Mouse (Mus musculus): Measurements from ENCODE around the gene Rapgef1. TPM values are rescaled to one million over a fixed set of nuclear protein-coding genes. Genes with fewer than 3 reads are reported as not detected.

The Rapgef1 gene
- polyA plus RNA-seq, 1 experiment from 2014 or later, result 17.8 TPM

GRCm38 (mm10) chr2:29679710-29680584, 60.4 kb downstream of the Rapgef1 start:
- Histone ChIP-seq H3K9me3 (replicated peaks) (no peaks in the 10 kb centered on the region), H3K4me3 (no peak overlapping the region), H3K4me2 (no peak overlapping the region), H3K27ac (no peak overlapping the region), H3K9ac (no peak overlapping the region), H3K27me3 (no peaks in the 10 kb centered on the region), H3K36me3 (ENCODE audit: poor library complexity, severe bottlenecking) (peaks cover 7% of the 10 kb centered on the region; the same call in 1 of the 2 replicates), H3K4me1 (0 out of 2 replicates have a peak, but pooled peaks cover 3% of the 10 kb centered on the region)
- ATAC-seq, result no peak
- 92% methylated on average over 6 of the region's 6 CpGs for WGBS

DNA sequence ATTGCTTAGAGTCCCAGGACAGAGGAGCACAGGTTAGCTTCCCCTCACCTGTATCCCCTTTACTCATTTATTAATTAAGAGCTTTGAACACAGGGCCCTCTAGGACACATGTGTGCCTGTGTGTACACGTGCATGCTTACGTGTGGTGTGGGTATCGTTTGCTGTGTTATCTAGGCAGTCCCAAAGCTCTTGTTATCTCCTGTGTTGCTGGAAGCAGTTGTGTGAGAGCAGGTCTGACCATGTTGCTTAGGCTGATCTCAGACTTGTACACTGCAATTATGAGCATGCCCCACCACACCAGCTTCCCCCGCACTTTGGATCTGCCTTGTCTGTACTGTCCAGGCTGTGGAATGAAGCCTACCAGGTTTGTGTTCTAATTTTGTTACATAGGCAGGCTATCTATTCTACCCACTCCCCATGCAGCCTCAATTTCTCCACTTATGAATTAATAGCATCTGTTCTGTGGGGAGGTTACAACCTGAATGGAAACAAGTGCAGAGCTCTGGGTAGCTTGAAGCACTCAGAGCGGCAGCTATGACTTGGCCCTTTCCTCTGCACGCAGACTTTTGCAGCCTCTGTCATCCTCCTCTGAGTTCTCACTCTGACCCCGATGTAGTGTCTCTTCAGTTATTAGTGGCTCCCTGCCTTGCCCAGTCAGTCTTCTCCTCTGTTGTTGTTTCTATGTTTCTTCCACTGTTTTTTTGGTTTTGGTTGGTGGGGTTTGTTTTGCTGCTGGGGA, 63.9 kb downstream of the Rapgef1 start:
- Histone ChIP-seq H3K9ac (no peak overlapping the region), H3K9me3 (replicated peaks) (no peaks in the 10 kb centered on the region), H3K36me3 (ENCODE audit: poor library complexity, severe bottlenecking) (peaks cover 17% of the 10 kb centered on the region), H3K4me1 (no peaks in the 10 kb centered on the region), H3K27me3 (no peaks in the 10 kb centered on the region), H3K4me3 (no peak overlapping the region), H3K27ac (no peak overlapping the region), H3K4me2 (no peak overlapping the region)
- ATAC-seq, result no peak
- 91% methylated on average over 7 of the region's 7 CpGs for WGBS

DNA sequence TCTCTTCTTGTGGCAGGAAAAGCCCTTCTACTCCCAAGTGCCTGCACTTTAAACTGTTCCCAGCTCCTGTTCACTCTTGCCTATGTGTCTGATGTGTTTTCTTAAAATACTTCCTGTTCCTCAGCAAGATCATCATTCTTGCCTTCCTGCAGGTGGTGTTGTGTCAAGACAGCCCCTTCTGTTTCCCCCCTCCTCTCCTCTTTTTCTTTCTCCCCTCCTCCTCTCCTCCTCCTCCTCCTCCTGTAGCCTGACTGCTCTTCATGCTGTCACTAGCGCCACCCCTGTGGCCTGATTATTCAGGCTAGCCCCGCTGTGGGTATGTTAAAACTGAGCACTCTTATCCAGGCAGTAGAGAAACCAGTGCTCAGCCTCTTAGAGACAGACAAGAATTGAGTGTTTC, 65.0 kb downstream of the Rapgef1 start:
- ATAC-seq, result no peak

DNA sequence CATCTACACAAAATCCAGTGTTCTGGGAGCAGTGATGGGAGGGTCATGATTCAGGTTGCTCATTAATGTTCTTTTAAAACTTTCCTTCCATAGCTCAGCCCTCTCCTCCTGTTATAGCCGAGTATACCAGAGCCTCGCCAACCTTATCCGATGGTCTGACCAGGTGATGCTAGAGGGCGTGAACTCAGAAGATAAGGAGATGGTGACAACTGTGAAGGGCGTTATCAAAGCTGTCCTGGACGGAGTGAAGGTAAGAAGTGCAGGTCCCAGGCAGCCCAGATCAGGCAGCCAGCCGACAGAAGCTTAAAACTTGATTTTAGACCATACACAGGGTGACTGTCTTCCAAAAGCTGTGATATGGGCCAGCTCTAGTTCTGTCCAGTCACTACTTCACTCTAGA, 69.5 kb downstream of the Rapgef1 start:
- Histone ChIP-seq H3K27me3 (no peaks in the 10 kb centered on the region), H3K36me3 (ENCODE audit: poor library complexity, severe bottlenecking) (peaks cover 61% of the 10 kb centered on the region), H3K9ac (no peak overlapping the region), H3K4me3 (no peak overlapping the region), H3K4me2 (no peak overlapping the region), H3K4me1 (no peaks in the 10 kb centered on the region), H3K9me3 (replicated peaks) (no peaks in the 10 kb centered on the region), H3K27ac (no peak overlapping the region)
- WGBS, result 95% methylated on average over 7 of the region's 7 CpGs
- no peak for ATAC-seq

More for the DNA sequence above, 65.0 kb downstream of the Rapgef1 start:
- Histone ChIP-seq H3K27me3 (no peaks in the 10 kb centered on the region), H3K27ac (no peak overlapping the region), H3K9me3 (replicated peaks) (no peaks in the 10 kb centered on the region), H3K4me2 (no peak overlapping the region), H3K4me3 (no peak overlapping the region), H3K36me3 (ENCODE audit: poor library complexity, severe bottlenecking) (peaks cover 21% of the 10 kb centered on the region), H3K4me1 (no peaks in the 10 kb centered on the region), H3K9ac (no peak overlapping the region)
- WGBS, result 33% methylated on average over 2 of the region's 2 CpGs

DNA sequence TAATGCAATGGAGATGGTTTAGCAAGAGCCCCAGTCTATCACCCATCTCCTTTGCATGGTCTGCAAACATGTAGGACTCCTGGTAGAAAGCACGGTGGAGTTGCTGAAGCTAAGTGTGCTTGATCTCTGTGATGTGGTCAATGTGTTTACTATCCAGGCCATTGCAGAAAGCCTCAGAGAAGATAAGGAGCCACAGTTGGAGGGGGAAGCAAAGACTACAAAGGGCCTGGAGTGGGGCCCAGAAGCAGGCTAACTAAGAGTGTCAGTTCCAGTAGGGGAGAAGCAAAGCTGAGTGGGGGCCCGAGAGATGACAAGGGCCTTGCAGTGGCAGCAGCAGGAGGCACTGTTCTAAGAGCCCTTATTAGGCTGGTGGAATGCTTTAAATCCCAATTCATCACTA, 70.0 kb downstream of the Rapgef1 start:
- Histone ChIP-seq H3K9me3 (replicated peaks) (no peaks in the 10 kb centered on the region), H3K4me2 (no peak overlapping the region), H3K27me3 (no peaks in the 10 kb centered on the region), H3K36me3 (ENCODE audit: poor library complexity, severe bottlenecking) (peaks cover 64% of the 10 kb centered on the region), H3K9ac (no peak overlapping the region), H3K4me3 (no peak overlapping the region), H3K4me1 (no peaks in the 10 kb centered on the region), H3K27ac (no peak overlapping the region)
- ATAC-seq, result no peak
- 73% methylated on average over 2 of the region's 2 CpGs for WGBS

DNA sequence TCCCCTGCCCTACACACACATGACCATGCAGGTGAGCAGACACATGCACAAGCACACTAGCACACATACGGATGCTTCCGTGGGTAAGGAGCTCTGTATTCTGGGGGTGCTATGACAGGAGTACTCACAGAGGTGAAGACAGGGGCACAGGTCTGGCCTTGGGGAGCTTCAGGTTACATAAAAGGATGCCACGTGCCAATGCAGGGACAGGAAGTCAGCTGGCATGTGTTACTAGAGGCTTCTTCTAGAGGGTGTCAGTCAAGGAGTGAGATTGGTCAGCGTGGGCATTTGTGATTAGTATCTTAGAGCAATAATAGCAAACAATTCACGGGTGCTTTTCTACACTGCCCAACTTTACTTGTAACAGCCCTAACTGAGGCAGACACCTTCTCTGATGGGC, 71.5 kb downstream of the Rapgef1 start:
- no peaks in the 10 kb centered on the region for H3K9me3 ChIP-seq (replicated peaks)
- H3K4me2 ChIP-seq, result no peak overlapping the region
- WGBS, result 89% methylated on average over 5 of the region's 5 CpGs
- H3K36me3 ChIP-seq (ENCODE audit: poor library complexity, severe bottlenecking), result peaks cover 71% of the 10 kb centered on the region
- no peak overlapping the region for H3K27ac ChIP-seq
- no peak overlapping the region for H3K9ac ChIP-seq
- no peak overlapping the region for H3K4me3 ChIP-seq
- H3K27me3 ChIP-seq, result no peaks in the 10 kb centered on the region
- no peaks in the 10 kb centered on the region for H3K4me1 ChIP-seq
- ATAC-seq, result no peak

- ATAC-seq, result no peak
- Histone ChIP-seq H3K36me3 (ENCODE audit: poor library complexity, severe bottlenecking) (peaks cover 72% of the 10 kb centered on the region), H3K4me3 (no peak overlapping the region)
Observed at GRCm38 (mm10) chr2:29691507-29691906, 72.0 kb downstream of the Rapgef1 start.

DNA sequence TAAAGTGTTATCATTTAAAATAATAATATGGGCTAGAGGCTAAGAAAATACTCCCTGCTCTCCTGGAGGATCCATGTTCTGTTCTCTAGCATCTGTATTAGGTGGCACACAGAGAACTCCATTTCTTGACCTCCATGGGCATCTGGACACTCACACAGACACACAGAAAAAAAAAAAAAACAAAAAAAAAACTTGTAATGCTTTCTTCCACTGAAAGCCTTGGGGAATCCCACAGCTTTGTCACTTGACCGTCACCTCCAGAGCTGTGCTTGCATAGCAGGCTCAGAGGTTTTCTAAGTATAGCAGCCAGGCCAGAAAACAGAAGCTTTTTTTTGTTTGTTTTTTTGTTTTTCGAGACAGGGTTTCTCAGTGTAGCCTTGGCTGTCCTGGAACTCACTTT, 72.7 kb downstream of the Rapgef1 start:
- Histone ChIP-seq H3K36me3 (ENCODE audit: poor library complexity, severe bottlenecking) (peaks cover 79% of the 10 kb centered on the region), H3K4me3 (no peak overlapping the region), H3K27ac (no peak overlapping the region), H3K9ac (no peak overlapping the region), H3K4me2 (no peak overlapping the region), H3K9me3 (replicated peaks) (no peaks in the 10 kb centered on the region), H3K27me3 (no peaks in the 10 kb centered on the region), H3K4me1 (no peaks in the 10 kb centered on the region)
- ATAC-seq, result no peak
- WGBS, result 88% methylated on average over 2 of the region's 2 CpGs

More at GRCm38 (mm10) chr2:29691507-29691906, 72.0 kb downstream of the Rapgef1 start:
- Histone ChIP-seq H3K27ac (no peak overlapping the region), H3K27me3 (no peaks in the 10 kb centered on the region), H3K9ac (no peak overlapping the region), H3K4me2 (no peak overlapping the region), H3K4me1 (no peaks in the 10 kb centered on the region), H3K9me3 (replicated peaks) (no peaks in the 10 kb centered on the region)
- WGBS, result 79% methylated on average over 6 of the region's 6 CpGs

DNA sequence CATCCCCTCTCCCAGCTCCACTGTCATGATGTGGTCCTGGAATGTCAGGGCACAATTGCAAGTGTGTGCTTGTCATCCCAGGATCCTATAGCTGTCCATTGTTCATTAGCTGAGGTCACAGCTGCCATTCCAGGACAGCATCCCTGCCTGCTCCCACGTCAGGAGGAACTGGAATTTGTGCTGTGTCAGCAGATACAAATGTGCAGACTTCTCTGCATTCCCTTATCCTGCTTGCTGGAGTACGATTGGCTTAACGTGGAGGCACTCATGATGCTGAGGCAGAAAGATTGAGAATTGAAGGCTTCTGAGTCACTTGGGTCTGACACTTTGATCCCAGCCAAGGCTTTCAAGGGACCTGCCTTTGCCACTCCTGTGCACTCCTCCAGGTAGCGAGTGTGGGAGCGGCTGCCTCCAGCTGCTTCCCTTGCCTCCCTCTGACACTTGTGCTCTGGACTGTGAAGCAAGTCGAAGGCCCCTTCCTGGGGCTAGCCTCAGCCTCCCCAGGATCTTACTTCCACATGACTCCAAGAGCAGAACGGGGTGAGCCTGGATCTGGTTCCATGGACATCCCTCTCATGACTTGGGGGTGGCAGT, 76.8 kb downstream of the Rapgef1 start:
- no peak overlapping the region for H3K27ac ChIP-seq
- 87% methylated on average over 7 of the region's 7 CpGs for WGBS
- H3K4me1 ChIP-seq, result no peaks in the 10 kb centered on the region
- ATAC-seq, result no peak
- no peak overlapping the region for H3K4me3 ChIP-seq
- no peaks in the 10 kb centered on the region for H3K27me3 ChIP-seq
- H3K9me3 ChIP-seq (replicated peaks), result no peaks in the 10 kb centered on the region
- no peak overlapping the region for H3K9ac ChIP-seq
- H3K36me3 ChIP-seq (ENCODE audit: poor library complexity, severe bottlenecking), result peaks cover 86% of the 10 kb centered on the region
- no peak overlapping the region for H3K4me2 ChIP-seq

GRCm38 (mm10) chr2:29698421-29699290, 79.1 kb downstream of the Rapgef1 start:
- H3K36me3 ChIP-seq (ENCODE audit: poor library complexity, severe bottlenecking), result peaks cover 86% of the 10 kb centered on the region
- no peak overlapping the region for H3K4me3 ChIP-seq
- no peaks in the 10 kb centered on the region for H3K9me3 ChIP-seq (replicated peaks)
- no peaks in the 10 kb centered on the region for H3K27me3 ChIP-seq
- H3K4me2 ChIP-seq, result no peak overlapping the region
- no peak for ATAC-seq
- no peak overlapping the region for H3K27ac ChIP-seq
- H3K4me1 ChIP-seq, result no peaks in the 10 kb centered on the region
- H3K9ac ChIP-seq, result no peak overlapping the region
- 92% methylated on average over 6 of the region's 6 CpGs for WGBS

DNA sequence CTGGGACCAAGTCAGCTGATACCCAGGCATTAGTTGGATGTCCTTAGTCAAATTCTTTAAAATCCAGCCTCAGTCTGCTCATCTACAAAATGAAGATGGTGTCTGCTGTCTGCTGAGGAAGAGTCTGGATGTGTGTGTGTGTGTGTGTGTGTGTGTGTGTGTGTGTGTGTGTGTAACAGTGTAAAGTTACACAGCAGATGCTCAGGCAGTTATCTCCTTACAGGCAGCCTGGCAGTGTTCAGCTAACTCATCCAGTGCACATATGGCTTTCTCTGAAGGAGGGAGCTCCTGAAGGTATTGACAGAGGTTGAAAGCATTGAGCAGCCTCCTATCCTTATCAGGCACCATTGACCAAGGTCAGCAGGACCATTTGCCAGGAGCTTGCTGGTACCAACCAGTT, 81.4 kb downstream of the Rapgef1 start:
- no peak for ATAC-seq
- H3K36me3 ChIP-seq (ENCODE audit: poor library complexity, severe bottlenecking), result peaks cover 97% of the 10 kb centered on the region
- no peak overlapping the region for H3K4me3 ChIP-seq

More for the DNA sequence above, 81.4 kb downstream of the Rapgef1 start:
- Histone ChIP-seq H3K27ac (no peak overlapping the region), H3K4me2 (no peak overlapping the region), H3K9ac (no peak overlapping the region), H3K9me3 (replicated peaks) (no peaks in the 10 kb centered on the region), H3K27me3 (no peaks in the 10 kb centered on the region), H3K4me1 (no peaks in the 10 kb centered on the region)
